In genomic region chr6:83265253-83265652, GRCm38 (mm10) we compare ENCODE assay signal across 8 mouse cellular contexts.
DNase-seq lines count a peak whose midpoint lies in the region.
"Had no signal": no experiment of that assay in that cellular context is flagged by ENCODE, and none has a peak within 500 bp of the region (broad histone marks: within the 10 kb centered on the region; RNA-seq: fewer than 3 reads in every experiment).

No protein-coding gene starts in this region.

- peak; percentile 48 to 52 for DNase-seq in kidney, postnatal 4 days
- DNase-seq in kidney, adult 8-10 months = no peak
- DNase-seq in 3T3-L1 (ENCODE audit: low read depth, low spot score) (peak; percentile 38), A20 (ENCODE audit: low read depth, low spot score) (peak; percentile 23)
- DNase-seq in c-Kit-positive CD71-positive TER-119-positive erythroid progenitor cells, embryonic 14.5 days (ENCODE audit: low spot score) = peak; percentile 48
- DNase-seq in spleen, postnatal 4 days (ENCODE audit: low spot score in 2 of 2) = no peak
- DNase-seq in right cerebral cortex, postnatal 25 days = no peak
- DNase-seq: lung, adult 2 months had no signal

Comparison
In these comparisons a context has a peak if more than half of its experiments do, and no peak if none do; other contexts are left out.
1. DNase-seq: peak in kidney, postnatal 4 days (2 of 2), 3T3-L1 (single experiment), A20 (single experiment) and c-Kit-positive CD71-positive TER-119-positive erythroid progenitor cells, embryonic 14.5 days (single experiment); none in kidney, adult 8-10 months (0 of 2), spleen, postnatal 4 days (0 of 2) and right cerebral cortex, postnatal 25 days (single experiment).